Mouse (Mus musculus) midbrain, embryonic 16.5 days (tissue): ENCODE data around the gene Olfr279. TPM values are rescaled to one million over a fixed set of nuclear protein-coding genes. Genes with fewer than 3 reads are reported as not detected.

ENCODE experiments used
- ATAC-seq: fragments of 200-750 bp; cut with Nextera tagmentation; 2 replicates; pipeline ENCODE4 v1.8.0; 2017; ENCODE audit warnings: moderate TSS enrichment
- H3K27ac ChIP-seq: fragments of 300-500 bp; sonication (generic); 2 replicates; pipeline ENCODE4 v1.5.1; 2014; ENCODE audit warnings: mild to moderate bottlenecking, low read length, mixed read lengths
- H3K27me3 ChIP-seq: fragments of 300-500 bp; sonication (generic); 2 replicates; pipeline ENCODE4 v1.6.1; 2014; ENCODE audit warnings: low read depth, low read length, mixed read lengths; ENCODE audit not compliant: control insufficient read depth, insufficient read depth
- H3K36me3 ChIP-seq: fragments of 300-500 bp; sonication (generic); 2 replicates; pipeline ENCODE4 v1.6.1; 2014; ENCODE audit warnings: mild to moderate bottlenecking, low read length, moderate library complexity, mixed read lengths; ENCODE audit not compliant: control insufficient read depth, insufficient read depth
- H3K4me1 ChIP-seq: fragments of 300-500 bp; sonication (generic); 2 replicates; pipeline ENCODE4 v1.6.1; 2014; ENCODE audit warnings: mild to moderate bottlenecking, low read length, mixed read lengths; ENCODE audit not compliant: control insufficient read depth, insufficient read depth
- H3K4me2 ChIP-seq: fragments of 300-500 bp; sonication (generic); 2 replicates; pipeline ENCODE4 v1.6.1; 2014; ENCODE audit warnings: mild to moderate bottlenecking, low read length, mixed read lengths
- H3K4me3 ChIP-seq: fragments of 300-500 bp; sonication (generic); 2 replicates; pipeline ENCODE4 v1.5.1; 2014; ENCODE audit warnings: low read depth, mild to moderate bottlenecking, low read length, moderate library complexity, mixed read lengths
- H3K9ac ChIP-seq: fragments of 300-500 bp; sonication (generic); 2 replicates; pipeline ENCODE4 v1.6.1; 2014; ENCODE audit warnings: low read depth, low read length, mixed read lengths
- H3K9me3 ChIP-seq: fragments of 300-500 bp; sonication (generic); replicated peaks from 2 replicates; pipeline ENCODE4 v1.6.1; 2014; ENCODE audit warnings: mild to moderate bottlenecking, low read length, mixed read lengths; ENCODE audit not compliant: control insufficient read depth, poor library complexity, severe bottlenecking
- WGBS: fragments of 180-500 bp; shearing (Covaris S2); extraction: QIAGEN DNeasy Blood & Tissue Kit; methylation state at CpG from one replicate; pipeline ENCODE4 v1.1.7; 2014; 5-methylcytosine and 5-hydroxymethylcytosine counted together
- polyA plus RNA-seq: library from polyadenylated mRNA; unstranded; fragments of >200 nt; fragmentation: Nextera tagmentation; extraction: Ambion mirVana; gene quantifications from 2 replicates; pipeline ENCODE4 v1.2.1, GENCODE M21; 2015

Olfr279 gene
- polyA plus RNA-seq = not detected in 2 replicates

GRCm38 (mm10) chr15:98492102-98492501, at the start of gene Olfr279:
TSS of gene Olfr279 (plus strand) at chr15:98492402.
- Histone ChIP-seq H3K4me3 (no peak within 1 kb of the TSS), H3K36me3 (no peaks in the 10 kb centered on the region), H3K27me3 (no peaks in the 10 kb centered on the region), H3K9ac (no peak within 1 kb of the TSS), H3K27ac (no peak within 1 kb of the TSS), H3K4me1 (no peaks in the 10 kb centered on the region), H3K9me3 (no peaks in the 10 kb centered on the region), H3K4me2 (no peak within 1 kb of the TSS)
- WGBS = 71% methylated on average over 4 of the region's 4 CpGs
- ATAC-seq = no peak

- Histone ChIP-seq H3K4me2 (no peak overlapping the region), H3K9me3 (no peaks in the 10 kb centered on the region; the same call in 1 of the 2 replicates), H3K36me3 (no peaks in the 10 kb centered on the region), H3K27me3 (no peaks in the 10 kb centered on the region), H3K27ac (no peak overlapping the region), H3K4me3 (no peak overlapping the region), H3K9ac (no peak overlapping the region), H3K4me1 (no peaks in the 10 kb centered on the region)
- WGBS = 81% methylated on average over 3 of the region's 3 CpGs
- no peak for ATAC-seq
These were observed 47.6 kb upstream of the Olfr279 start for GRCm38 (mm10) chr15:98444561-98444960.

- no peak overlapping the region for H3K4me3 ChIP-seq
- H3K27me3 ChIP-seq = no peaks in the 10 kb centered on the region
- H3K9me3 ChIP-seq = no peaks in the 10 kb centered on the region; the same call in 1 of the 2 replicates
- no peak overlapping the region for H3K27ac ChIP-seq
- no peak for ATAC-seq
- H3K4me1 ChIP-seq = no peaks in the 10 kb centered on the region
- WGBS = 54% methylated on average over 4 of the region's 4 CpGs
- no peak overlapping the region; the same call in 1 of the 2 replicates for H3K4me2 ChIP-seq
- no peaks in the 10 kb centered on the region for H3K36me3 ChIP-seq
- H3K9ac ChIP-seq = no peak overlapping the region
These were observed 43.7 kb upstream of the Olfr279 start for GRCm38 (mm10) chr15:98448521-98448920.

GRCm38 (mm10) chr15:98452288-98452687, 39.9 kb upstream of the Olfr279 start, which contains the start of gene Olfr281:
TSS of gene Olfr281 (plus strand) at chr15:98452588.
- no peak within 1 kb of the TSS for H3K9ac ChIP-seq
- no peak within 1 kb of the TSS for H3K27ac ChIP-seq
- H3K9me3 ChIP-seq = no peaks in the 10 kb centered on the region
- H3K36me3 ChIP-seq = no peaks in the 10 kb centered on the region
- no peak for ATAC-seq
- no peak within 1 kb of the TSS for H3K4me3 ChIP-seq
- no peaks in the 10 kb centered on the region for H3K4me1 ChIP-seq
- no peak within 1 kb of the TSS for H3K4me2 ChIP-seq
- H3K27me3 ChIP-seq = no peaks in the 10 kb centered on the region
- 91% methylated on average over 7 of the region's 7 CpGs for WGBS

GRCm38 (mm10) chr15:98469596-98469995, 22.6 kb upstream of the Olfr279 start, which contains the start of gene OR5BS1P:
TSS of gene OR5BS1P (plus strand) at chr15:98469896.
- H3K9ac ChIP-seq = no peak within 1 kb of the TSS
- H3K4me1 ChIP-seq = no peaks in the 10 kb centered on the region
- no peak within 1 kb of the TSS for H3K4me2 ChIP-seq
- ATAC-seq = no peak
- H3K27me3 ChIP-seq = no peaks in the 10 kb centered on the region
- no peaks in the 10 kb centered on the region for H3K36me3 ChIP-seq
- 90% methylated on average over 4 of the region's 4 CpGs for WGBS
- H3K27ac ChIP-seq = no peak within 1 kb of the TSS
- H3K9me3 ChIP-seq = no peaks in the 10 kb centered on the region
- H3K4me3 ChIP-seq = no peak within 1 kb of the TSS

GRCm38 (mm10) chr15:98471539-98471938, 20.7 kb upstream of the Olfr279 start:
- 92% methylated on average over 13 of the region's 13 CpGs for WGBS
- Histone ChIP-seq H3K4me3 (no peak overlapping the region), H3K4me1 (no peaks in the 10 kb centered on the region), H3K36me3 (no peaks in the 10 kb centered on the region), H3K4me2 (no peak overlapping the region), H3K27ac (no peak overlapping the region), H3K9ac (no peak overlapping the region), H3K9me3 (no peaks in the 10 kb centered on the region), H3K27me3 (no peaks in the 10 kb centered on the region)
- no peak for ATAC-seq

- Histone ChIP-seq H3K9me3 (no peaks in the 10 kb centered on the region), H3K4me2 (no peak overlapping the region), H3K4me3 (no peak overlapping the region), H3K36me3 (no peaks in the 10 kb centered on the region), H3K9ac (no peak overlapping the region), H3K4me1 (no peaks in the 10 kb centered on the region), H3K27me3 (no peaks in the 10 kb centered on the region), H3K27ac (no peak overlapping the region)
- no peak for ATAC-seq
- WGBS = 75% methylated on average over 10 of the region's 10 CpGs
These were observed 17.2 kb upstream of the Olfr279 start for GRCm38 (mm10) chr15:98474958-98475357.

- Histone ChIP-seq H3K4me3 (no peak overlapping the region), H3K9ac (no peak overlapping the region), H3K36me3 (no peaks in the 10 kb centered on the region), H3K9me3 (no peaks in the 10 kb centered on the region), H3K4me2 (no peak overlapping the region), H3K27ac (no peak overlapping the region), H3K4me1 (no peaks in the 10 kb centered on the region), H3K27me3 (no peaks in the 10 kb centered on the region)
- WGBS = 59% methylated on average over 10 of the region's 10 CpGs
- no peak for ATAC-seq
These were observed 16.8 kb upstream of the Olfr279 start for GRCm38 (mm10) chr15:98475382-98475781.

- Histone ChIP-seq H3K9me3 (no peaks in the 10 kb centered on the region), H3K9ac (no peak overlapping the region), H3K4me1 (no peaks in the 10 kb centered on the region), H3K4me3 (no peak overlapping the region), H3K36me3 (no peaks in the 10 kb centered on the region), H3K27ac (no peak overlapping the region), H3K4me2 (no peak overlapping the region), H3K27me3 (no peaks in the 10 kb centered on the region)
- 75% methylated on average over 5 of the region's 5 CpGs for WGBS
- ATAC-seq = no peak
These were observed 15.9 kb upstream of the Olfr279 start for GRCm38 (mm10) chr15:98476281-98476680.
